Mouse (Mus musculus): ENCODE results near the gene Olfr1306.

Olfr1306 gene

GRCm38 (mm10) chr2:111916171-111916570, at the start of gene Olfr1306:
Gene Olfr1306, minus strand, starts transcription at chr2:111916271.
- no peak for DNase-seq

DNA sequence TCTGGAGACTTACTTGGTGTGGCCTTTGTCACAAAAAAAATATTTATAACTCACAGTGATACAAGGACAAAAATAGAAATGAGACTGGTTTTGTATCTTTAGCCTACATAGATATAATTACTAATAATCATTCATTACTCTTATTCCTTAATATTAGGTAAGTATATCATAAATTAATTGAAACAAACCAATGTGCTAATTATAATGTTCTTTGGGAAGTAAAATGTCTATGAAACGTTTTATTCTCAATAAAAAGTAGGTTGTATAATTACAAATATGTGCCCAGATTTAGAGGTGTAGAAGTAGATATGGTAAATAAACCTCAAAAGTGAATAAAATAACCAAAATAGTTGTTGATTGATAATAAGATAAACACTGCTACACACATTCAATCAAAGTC, 48.8 kb upstream of the Olfr1306 start, which contains the start of gene Olfr1308:
TSS of gene Olfr1308 (minus strand) at position 101 of the 400 bp plus-strand sequence.
- DNase-seq: no peak

DNA sequence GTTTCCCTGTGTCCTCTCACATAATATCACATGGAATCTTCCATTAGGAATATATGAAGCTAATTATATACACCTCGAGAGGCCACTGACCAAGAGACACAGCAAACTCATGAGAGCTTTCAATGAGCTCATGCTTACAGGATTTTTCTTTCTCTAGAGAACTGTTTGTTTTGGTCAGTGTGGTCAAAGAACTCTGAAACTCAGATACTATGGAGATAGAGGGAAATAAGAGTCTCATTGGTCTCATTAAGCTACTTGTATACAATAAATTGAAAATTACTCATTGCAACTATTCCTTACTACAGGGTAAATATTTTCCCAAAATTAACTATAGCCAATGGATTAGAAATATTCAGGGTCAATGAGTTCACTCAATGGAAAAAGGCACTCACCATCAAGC, 33.3 kb upstream of the Olfr1306 start, which contains the start of gene Olfr1307:
TSS of gene Olfr1307 (minus strand) at position 101 of the 400 bp plus-strand sequence.
- no peak for DNase-seq

DNA sequence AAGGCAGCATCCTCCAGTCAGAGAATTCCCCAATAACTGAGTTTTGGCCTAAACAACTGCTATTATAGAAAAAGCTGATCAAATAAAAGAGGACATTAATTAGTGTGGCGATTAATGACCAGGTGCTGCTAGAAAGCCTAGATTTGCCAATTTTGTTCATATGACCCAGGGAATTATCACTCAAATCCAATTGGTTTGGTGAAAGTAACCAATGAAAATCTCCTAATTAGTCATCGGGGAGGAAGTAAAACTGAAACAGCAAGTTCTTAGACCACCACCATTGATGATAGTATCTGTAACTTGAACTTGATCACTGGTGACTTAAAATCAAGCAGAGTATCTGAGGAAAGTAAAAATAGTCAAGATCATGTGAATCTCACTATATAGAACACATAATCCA, 39.0 kb downstream of the Olfr1306 start, which contains the start of gene Olfr1305:
TSS of gene Olfr1305 (minus strand) at position 101 of the 400 bp plus-strand sequence.
- DNase-seq: no peak
